Mouse (Mus musculus): ENCODE measurements around the gene Thrb. TPM values are rescaled to one million over a fixed set of nuclear protein-coding genes. Genes with fewer than 3 reads are reported as not detected.

Thrb gene
- polyA plus RNA-seq, 2 experiments: 0.86 to 2.5 TPM

GRCm38 (mm10) chr14:17636971-17637370 lies 23.1 kb upstream of the Thrb start:
- TF ChIP-seq CTCF (IDR thresholded peaks at IDR 0.05; ENCODE audit: low read depth): no peak
- no peak for TF ChIP-seq EP300 (IDR thresholded peaks at IDR 0.05; ENCODE audit: low read depth)
- DNase-seq (ENCODE audit: low read depth in 3 of 3, low spot score in 3 of 3): no peak
- no peaks in the 10 kb centered on the region for H3K9me3 ChIP-seq (ENCODE audit: control insufficient read depth, low read length)

GRCm38 (mm10) chr14:17641770-17642169 lies 18.3 kb upstream of the Thrb start:
- Histone ChIP-seq H3K36me3 (replicated peaks; ENCODE audit: control insufficient read depth, insufficient read depth, low read depth) (no peaks in the 10 kb centered on the region), H3K9me3 (ENCODE audit: control insufficient read depth, low read length) (no peaks in the 10 kb centered on the region), H3K27me3 (ENCODE audit: control insufficient read depth, insufficient read depth, low read length) (no peaks in the 10 kb centered on the region), H3K27ac (no peak overlapping the region), H3K4me2 (ENCODE audit: low read depth) (no peak overlapping the region), H3K9ac (replicated peaks) (no peak overlapping the region), H3K4me3 (ENCODE audit: insufficient read depth in 1 of 2, low read depth in 2 of 2, low read length in 2 of 2) (no peak overlapping the region), H3K4me1 (replicated peaks; ENCODE audit: control insufficient read depth in 2 of 2, insufficient read depth in 2 of 2, low read length in 1 of 2) (no peaks in the 10 kb centered on the region)
- no peak for ATAC-seq (ENCODE audit: insufficient read depth)
- TF ChIP-seq CTCF (IDR thresholded peaks at IDR 0.05; ENCODE audit: low read depth) (no peak), EP300 (IDR thresholded peaks at IDR 0.05; ENCODE audit: low read depth) (no peak)
- no peak for DNase-seq (ENCODE audit: low read depth in 3 of 3, low spot score in 3 of 3)
- WGBS (ENCODE audit: insufficient replicate concordance): 35% methylated on average over 3 of the region's 3 CpGs

More at GRCm38 (mm10) chr14:17636971-17637370, 23.1 kb upstream of the Thrb start:
- H3K4me3 ChIP-seq (ENCODE audit: insufficient read depth in 1 of 2, low read depth in 2 of 2, low read length in 2 of 2): no peak overlapping the region
- H3K27me3 ChIP-seq (ENCODE audit: control insufficient read depth, insufficient read depth, low read length): no peaks in the 10 kb centered on the region
- H3K27ac ChIP-seq: no peak overlapping the region
- WGBS (ENCODE audit: insufficient replicate concordance): 29% methylated on average over 3 of the region's 3 CpGs
- no peak for ATAC-seq (ENCODE audit: insufficient read depth)
- no peak overlapping the region for H3K9ac ChIP-seq (replicated peaks)
- H3K36me3 ChIP-seq (replicated peaks; ENCODE audit: control insufficient read depth, insufficient read depth, low read depth): no peaks in the 10 kb centered on the region
- no peak overlapping the region for H3K4me2 ChIP-seq (ENCODE audit: low read depth)
- no peaks in the 10 kb centered on the region for H3K4me1 ChIP-seq (replicated peaks; ENCODE audit: control insufficient read depth in 2 of 2, insufficient read depth in 2 of 2, low read length in 1 of 2)

GRCm38 (mm10) chr14:17655084-17655483 lies 5.0 kb upstream of the Thrb start:
- ATAC-seq (ENCODE audit: insufficient read depth) (no peak), DNase-seq (ENCODE audit: low read depth in 3 of 3, low spot score in 3 of 3) (no peak)
- no peak for TF ChIP-seq EP300 (IDR thresholded peaks at IDR 0.05; ENCODE audit: low read depth)
- TF ChIP-seq CTCF (IDR thresholded peaks at IDR 0.05; ENCODE audit: low read depth): no peak
- Histone ChIP-seq H3K9me3 (ENCODE audit: control insufficient read depth, low read length) (no peaks in the 10 kb centered on the region), H3K36me3 (replicated peaks; ENCODE audit: control insufficient read depth, insufficient read depth, low read depth) (no peaks in the 10 kb centered on the region), H3K9ac (replicated peaks) (no peak overlapping the region), H3K27me3 (ENCODE audit: control insufficient read depth, insufficient read depth, low read length) (peaks cover 11% of the 10 kb centered on the region), H3K4me1 (replicated peaks; ENCODE audit: control insufficient read depth in 2 of 2, insufficient read depth in 2 of 2, low read length in 1 of 2) (no peaks in the 10 kb centered on the region), H3K4me3 (ENCODE audit: insufficient read depth in 1 of 2, low read depth in 2 of 2, low read length in 2 of 2) (no peak overlapping the region), H3K27ac (no peak overlapping the region), H3K4me2 (ENCODE audit: low read depth) (no peak overlapping the region)
- 67% methylated on average over 5 of the region's 5 CpGs for WGBS (ENCODE audit: insufficient replicate concordance)

- Histone ChIP-seq H3K9me3 (ENCODE audit: control insufficient read depth, low read length) (no peaks in the 10 kb centered on the region), H3K4me1 (replicated peaks; ENCODE audit: control insufficient read depth in 2 of 2, insufficient read depth in 2 of 2, low read length in 1 of 2) (no peaks in the 10 kb centered on the region), H3K36me3 (replicated peaks; ENCODE audit: control insufficient read depth, insufficient read depth, low read depth) (no peaks in the 10 kb centered on the region), H3K9ac (replicated peaks) (no peak overlapping the region), H3K4me2 (ENCODE audit: low read depth) (peak overlapping the region; percentile 64), H3K4me3 (ENCODE audit: insufficient read depth in 1 of 2, low read depth in 2 of 2, low read length in 2 of 2) (peak overlapping the region; percentile 50 to 56; a peak in 3 of 4 replicates), H3K27ac (no peak overlapping the region), H3K27me3 (ENCODE audit: control insufficient read depth, insufficient read depth, low read length) (peaks cover 35% of the 10 kb centered on the region)
- ATAC-seq (ENCODE audit: insufficient read depth): no peak
- TF ChIP-seq CTCF (IDR thresholded peaks at IDR 0.05; ENCODE audit: low read depth): peak; percentile 47
- no peak for TF ChIP-seq EP300 (IDR thresholded peaks at IDR 0.05; ENCODE audit: low read depth)
- 0% methylated on average over 10 of the region's 10 CpGs for WGBS (ENCODE audit: insufficient replicate concordance)
- DNase-seq (ENCODE audit: low read depth in 3 of 3, low spot score in 3 of 3): peak in 1 of 3 experiments; percentile 26
Observed at GRCm38 (mm10) chr14:17659031-17659430, 1.0 kb upstream of the Thrb start.

GRCm38 (mm10) chr14:17660329-17661099 lies 453 bp downstream of the Thrb start:
- H3K9me3 ChIP-seq (ENCODE audit: control insufficient read depth, low read length): no peaks in the 10 kb centered on the region
- under 1% methylated on average over 75 of the region's 82 CpGs for WGBS (ENCODE audit: insufficient replicate concordance)
- H3K27ac ChIP-seq: no peak overlapping the region
- H3K4me1 ChIP-seq (replicated peaks; ENCODE audit: control insufficient read depth in 2 of 2, insufficient read depth in 2 of 2, low read length in 1 of 2): no peaks in the 10 kb centered on the region
- TF ChIP-seq EP300 (IDR thresholded peaks at IDR 0.05; ENCODE audit: low read depth) (no peak), CTCF (IDR thresholded peaks at IDR 0.05; ENCODE audit: low read depth) (0 out of 2 replicates have a peak, but pooled peaks have one; percentile 14)
- peaks cover 35% of the 10 kb centered on the region for H3K27me3 ChIP-seq (ENCODE audit: control insufficient read depth, insufficient read depth, low read length)
- H3K9ac ChIP-seq (replicated peaks): no peak overlapping the region; the same call in 1 of the 2 replicates
- H3K4me2 ChIP-seq (ENCODE audit: low read depth): peak overlapping the region; percentile 64
- ATAC-seq (ENCODE audit: insufficient read depth) (peak; percentile 89), DNase-seq (ENCODE audit: low read depth in 3 of 3, low spot score in 3 of 3) (no peak)
- no peaks in the 10 kb centered on the region for H3K36me3 ChIP-seq (replicated peaks; ENCODE audit: control insufficient read depth, insufficient read depth, low read depth)
- peak overlapping the region; percentile 54 to 56 for H3K4me3 ChIP-seq (ENCODE audit: insufficient read depth in 1 of 2, low read depth in 2 of 2, low read length in 2 of 2)

All from liver, embryonic 14.5 days (tissue).